Mouse (Mus musculus): ENCODE data around the gene Atg2b.

GRCm38 (mm10) chr12:105583484-105583883 is 101.5 kb downstream of the Atg2b start:
- no peak for TF ChIP-seq POLR2A (IDR thresholded peaks at IDR 0.05; ENCODE audit: insufficient read depth, low read depth, low read length)
- no peak for TF ChIP-seq CTCF (IDR thresholded peaks at IDR 0.05; ENCODE audit: insufficient read depth, low read depth, low read length)

Measured in olfactory bulb, adult 2 months (tissue).